Mouse (Mus musculus): ENCODE results near the gene Bnc1. TPM values are rescaled to one million over a fixed set of nuclear protein-coding genes. Genes with fewer than 3 reads are reported as not detected.

The Bnc1 gene
- 0.62 and 0.80 TPM in 2 replicates for polyA plus RNA-seq (2015; fragmentation: Nextera tagmentation; extraction: Ambion mirVana)

- peak within 1 kb of the TSS; percentile 41 for H3K4me3 ChIP-seq (replicated peaks)
- H3K9me3 ChIP-seq (replicated peaks): no peaks in the 10 kb centered on the region
- H3K27me3 ChIP-seq: peaks cover 87% of the 10 kb centered on the region
- ATAC-seq (ENCODE audit: low read depth) (no peak), DNase-seq (no peak)
- H3K36me3 ChIP-seq: no peaks in the 10 kb centered on the region
- 2% methylated on average over 62 of the region's 105 CpGs for WGBS (ENCODE audit: insufficient replicate concordance)
- H3K4me1 ChIP-seq (replicated peaks): 0 out of 2 replicates have a peak, but pooled peaks cover 4% of the 10 kb centered on the region
- peak within 1 kb of the TSS; percentile 59 for H3K4me2 ChIP-seq
- H3K9ac ChIP-seq: no peak within 1 kb of the TSS
- no peak within 1 kb of the TSS for H3K27ac ChIP-seq
Observed at GRCm38 (mm10) chr7:81992131-81993061, at the start of gene Bnc1. TSS of gene Bnc1 (minus strand) at chr7:81992292.

DNA sequence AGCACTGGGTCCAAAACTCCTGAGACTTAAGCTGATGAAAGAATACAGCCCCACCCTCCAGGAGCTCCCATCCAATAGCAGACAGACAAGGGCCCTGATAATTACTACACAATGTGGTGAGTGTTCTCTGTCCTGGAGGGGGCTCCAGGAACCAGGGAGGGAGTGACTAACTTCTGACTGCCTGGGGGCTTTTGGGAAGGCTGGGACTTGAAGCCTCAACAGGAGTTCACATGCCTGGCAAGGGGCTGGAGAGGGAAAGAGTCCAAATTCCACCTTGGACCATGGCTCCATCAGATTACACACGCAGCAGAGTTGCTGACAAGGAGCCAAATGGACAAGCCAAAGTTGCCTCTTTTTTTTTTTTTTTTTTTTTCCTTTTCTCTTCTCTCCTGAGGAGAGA, 41.3 kb upstream of the Bnc1 start:
- DNase-seq (no peak), ATAC-seq (ENCODE audit: low read depth) (no peak)
- Histone ChIP-seq H3K4me2 (no peak overlapping the region), H3K27me3 (no peaks in the 10 kb centered on the region), H3K27ac (no peak overlapping the region), H3K4me1 (replicated peaks) (no peaks in the 10 kb centered on the region), H3K36me3 (no peaks in the 10 kb centered on the region), H3K4me3 (replicated peaks) (no peak overlapping the region), H3K9me3 (replicated peaks) (no peaks in the 10 kb centered on the region), H3K9ac (no peak overlapping the region)
- 39% methylated on average over 1 of the region's 1 CpGs for WGBS (ENCODE audit: insufficient replicate concordance)

DNA sequence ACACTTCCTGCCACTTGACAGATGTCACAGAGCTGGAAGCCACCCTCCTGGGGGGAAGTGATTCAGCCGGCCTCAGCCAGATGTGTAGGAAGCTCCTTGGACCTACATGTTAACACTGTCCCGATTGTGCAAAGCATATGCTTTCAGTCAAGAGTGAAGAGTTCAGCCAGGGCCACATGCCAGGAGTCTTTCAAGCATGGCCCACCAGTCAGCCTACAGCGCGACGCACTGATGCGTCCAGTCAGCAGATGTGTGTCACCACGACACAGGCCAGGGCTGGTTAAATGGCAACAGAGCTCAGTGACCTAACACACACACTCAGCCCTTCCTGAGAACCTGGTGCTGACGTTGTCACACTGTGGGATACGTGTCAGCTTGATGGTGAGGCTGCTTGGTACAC, 37.6 kb upstream of the Bnc1 start:
- Histone ChIP-seq H3K4me2 (no peak overlapping the region), H3K9ac (no peak overlapping the region), H3K4me1 (replicated peaks) (no peaks in the 10 kb centered on the region), H3K4me3 (replicated peaks) (no peak overlapping the region), H3K27me3 (no peaks in the 10 kb centered on the region), H3K9me3 (replicated peaks) (no peaks in the 10 kb centered on the region), H3K27ac (no peak overlapping the region), H3K36me3 (no peaks in the 10 kb centered on the region)
- no peak for DNase-seq
- WGBS (ENCODE audit: insufficient replicate concordance): 58% methylated on average over 9 of the region's 9 CpGs
- ATAC-seq (ENCODE audit: low read depth): no peak

GRCm38 (mm10) chr7:82025802-82026201, 33.7 kb upstream of the Bnc1 start:
- no peak overlapping the region for H3K4me3 ChIP-seq (replicated peaks)
- no peak for DNase-seq
- no peaks in the 10 kb centered on the region for H3K27me3 ChIP-seq
- no peak overlapping the region for H3K9ac ChIP-seq
- no peaks in the 10 kb centered on the region for H3K4me1 ChIP-seq (replicated peaks)
- no peak overlapping the region for H3K4me2 ChIP-seq
- H3K27ac ChIP-seq: no peak overlapping the region
- WGBS (ENCODE audit: insufficient replicate concordance): 11% methylated on average over 2 of the region's 2 CpGs
- no peak for ATAC-seq (ENCODE audit: low read depth)
- H3K9me3 ChIP-seq (replicated peaks): no peaks in the 10 kb centered on the region
- no peaks in the 10 kb centered on the region for H3K36me3 ChIP-seq

DNA sequence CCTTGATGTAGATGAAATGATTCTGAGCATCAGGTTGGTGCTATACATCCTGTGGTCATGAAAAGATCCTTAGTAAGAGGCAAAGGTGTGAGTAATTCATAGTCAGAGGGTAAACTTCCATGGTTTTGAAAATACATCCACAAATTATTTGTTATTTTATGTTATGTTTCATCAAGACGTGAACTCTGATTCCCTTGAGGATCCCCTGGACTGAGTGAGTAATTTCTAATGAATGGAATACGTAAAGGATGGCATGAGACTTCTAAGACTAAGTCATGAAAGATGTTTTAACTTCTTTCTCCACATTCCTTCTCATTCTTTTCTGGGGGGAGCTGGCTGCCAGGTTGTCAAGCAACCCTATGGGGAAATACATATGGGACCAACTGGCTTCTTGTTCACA, 31.6 kb upstream of the Bnc1 start:
- no peak overlapping the region for H3K9ac ChIP-seq
- no peak for ATAC-seq (ENCODE audit: low read depth)
- H3K27ac ChIP-seq: no peak overlapping the region
- H3K9me3 ChIP-seq (replicated peaks): no peaks in the 10 kb centered on the region
- no peak for DNase-seq
- H3K36me3 ChIP-seq: no peaks in the 10 kb centered on the region
- 67% methylated on average over 2 of the region's 2 CpGs for WGBS (ENCODE audit: insufficient replicate concordance)
- H3K4me2 ChIP-seq: no peak overlapping the region
- H3K4me3 ChIP-seq (replicated peaks): no peak overlapping the region
- H3K27me3 ChIP-seq: no peaks in the 10 kb centered on the region
- no peaks in the 10 kb centered on the region for H3K4me1 ChIP-seq (replicated peaks)

- DNase-seq (no peak), ATAC-seq (ENCODE audit: low read depth) (no peak)
- WGBS (ENCODE audit: insufficient replicate concordance): 61% methylated on average over 1 of the region's 1 CpGs
- H3K9ac ChIP-seq: no peak overlapping the region
- H3K36me3 ChIP-seq: no peaks in the 10 kb centered on the region
- H3K9me3 ChIP-seq (replicated peaks): no peaks in the 10 kb centered on the region
- no peak overlapping the region for H3K27ac ChIP-seq
- H3K4me1 ChIP-seq (replicated peaks): no peaks in the 10 kb centered on the region
- H3K4me2 ChIP-seq: no peak overlapping the region
- 0 out of 2 replicates have a peak, but pooled peaks cover 1% of the 10 kb centered on the region for H3K27me3 ChIP-seq
- H3K4me3 ChIP-seq (replicated peaks): no peak overlapping the region
Observed at GRCm38 (mm10) chr7:82022404-82022803, 30.3 kb upstream of the Bnc1 start.

DNA sequence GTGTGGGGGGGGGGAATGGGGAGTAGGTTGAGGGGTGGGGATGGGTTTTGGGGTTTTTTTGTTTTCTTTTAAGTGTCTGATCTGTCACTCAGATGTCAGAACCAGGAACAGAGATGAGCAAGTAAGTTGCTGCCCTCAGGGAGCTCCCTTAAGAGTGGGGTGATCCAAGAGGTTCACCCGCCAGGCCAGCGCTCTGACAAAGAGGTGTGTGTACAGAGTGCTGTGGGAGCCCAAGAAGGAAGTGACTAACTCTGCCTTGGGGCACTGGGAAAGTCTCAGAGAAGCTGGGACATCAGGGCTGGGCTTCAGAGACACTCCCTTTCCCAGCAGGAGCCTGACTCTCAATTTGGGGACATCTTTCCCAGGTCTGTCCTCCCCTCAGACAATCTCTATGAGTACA, 25.9 kb upstream of the Bnc1 start:
- H3K9ac ChIP-seq: no peak overlapping the region
- ATAC-seq (ENCODE audit: low read depth): no peak
- H3K4me2 ChIP-seq: no peak overlapping the region
- H3K4me3 ChIP-seq (replicated peaks): no peak overlapping the region
- H3K4me1 ChIP-seq (replicated peaks): no peaks in the 10 kb centered on the region
- H3K27me3 ChIP-seq: peaks cover 22% of the 10 kb centered on the region
- H3K27ac ChIP-seq: no peak overlapping the region
- H3K9me3 ChIP-seq (replicated peaks): no peaks in the 10 kb centered on the region
- no peaks in the 10 kb centered on the region for H3K36me3 ChIP-seq
- WGBS (ENCODE audit: insufficient replicate concordance): 75% methylated on average over 2 of the region's 2 CpGs
- DNase-seq: no peak

DNA sequence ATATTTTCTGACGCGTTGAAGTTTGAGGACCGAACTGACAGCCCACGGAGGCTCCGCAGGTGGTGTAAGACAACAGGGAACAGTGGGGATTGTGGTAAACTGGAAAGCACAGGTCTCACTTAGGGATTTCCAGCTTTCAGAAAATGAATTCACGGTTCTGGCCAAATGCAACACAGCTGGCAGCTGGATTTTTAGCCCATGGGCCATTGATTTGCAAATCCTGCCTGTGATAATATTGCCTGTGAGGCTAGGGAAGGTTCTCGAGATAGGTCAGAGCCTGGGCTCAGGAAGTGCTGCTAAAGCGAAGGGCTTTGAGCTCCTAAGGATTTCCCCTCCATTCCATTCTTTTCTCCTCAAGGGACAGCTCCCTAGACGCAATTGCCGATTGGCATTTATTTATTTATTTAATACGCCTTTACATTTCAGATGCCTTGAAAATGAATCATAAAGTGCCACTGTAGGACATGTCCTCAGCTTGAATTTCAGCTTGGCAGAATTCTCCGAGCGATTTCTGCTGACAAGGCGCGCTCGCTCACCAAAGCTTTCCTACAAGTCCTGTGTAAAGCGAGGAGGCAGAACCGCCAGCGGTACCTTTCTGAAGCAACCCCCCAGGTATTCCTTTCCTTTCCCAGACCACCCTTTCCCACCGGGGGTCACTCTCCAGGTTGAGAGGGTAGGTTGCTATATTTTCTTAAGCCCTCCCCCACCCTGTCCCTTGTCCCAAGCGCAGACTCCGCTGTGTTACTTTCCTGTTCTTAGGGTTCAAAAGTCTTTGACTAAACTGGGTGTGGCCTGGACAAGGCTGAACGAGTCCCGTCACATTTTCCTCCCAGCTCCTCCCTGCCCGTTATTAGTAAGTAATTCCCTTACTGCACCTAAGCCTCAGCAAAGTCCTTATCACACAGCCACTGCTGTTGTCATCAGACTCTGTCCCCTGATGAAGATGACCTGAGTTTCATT, 24.9 kb upstream of the Bnc1 start:
- ATAC-seq (ENCODE audit: low read depth): no peak
- no peak overlapping the region for H3K9ac ChIP-seq
- no peaks in the 10 kb centered on the region for H3K36me3 ChIP-seq
- no peaks in the 10 kb centered on the region for H3K9me3 ChIP-seq (replicated peaks)
- peaks cover 24% of the 10 kb centered on the region for H3K27me3 ChIP-seq
- 8% methylated on average over 25 of the region's 25 CpGs for WGBS (ENCODE audit: insufficient replicate concordance)
- no peak overlapping the region for H3K4me2 ChIP-seq
- no peaks in the 10 kb centered on the region for H3K4me1 ChIP-seq (replicated peaks)
- no peak for DNase-seq
- H3K4me3 ChIP-seq (replicated peaks): no peak overlapping the region
- H3K27ac ChIP-seq: no peak overlapping the region

- Histone ChIP-seq H3K4me1 (replicated peaks) (no peaks in the 10 kb centered on the region), H3K36me3 (no peaks in the 10 kb centered on the region), H3K27ac (no peak overlapping the region), H3K9me3 (replicated peaks) (no peaks in the 10 kb centered on the region), H3K4me3 (replicated peaks) (no peak overlapping the region), H3K9ac (no peak overlapping the region), H3K27me3 (peaks cover 26% of the 10 kb centered on the region), H3K4me2 (no peak overlapping the region)
- DNase-seq (no peak), ATAC-seq (ENCODE audit: low read depth) (no peak)
- WGBS (ENCODE audit: insufficient replicate concordance): 13% methylated on average over 13 of the region's 13 CpGs
Observed at GRCm38 (mm10) chr7:82012472-82012871, 20.4 kb upstream of the Bnc1 start.

GRCm38 (mm10) chr7:82011534-82012401, 19.7 kb upstream of the Bnc1 start:
- H3K27ac ChIP-seq: no peak overlapping the region

More at GRCm38 (mm10) chr7:82011534-82012401, 19.7 kb upstream of the Bnc1 start:
- Histone ChIP-seq H3K4me3 (replicated peaks) (no peak overlapping the region), H3K36me3 (no peaks in the 10 kb centered on the region), H3K4me2 (no peak overlapping the region), H3K27me3 (peaks cover 18% of the 10 kb centered on the region), H3K9ac (no peak overlapping the region), H3K4me1 (replicated peaks) (no peaks in the 10 kb centered on the region), H3K9me3 (replicated peaks) (no peaks in the 10 kb centered on the region)
- 44% methylated on average over 18 of the region's 19 CpGs for WGBS (ENCODE audit: insufficient replicate concordance)
- ATAC-seq (ENCODE audit: low read depth): no peak
- no peak for DNase-seq

Data from liver, embryonic 13.5 days (tissue).